Mouse (Mus musculus) adrenal gland, postnatal 10 days (tissue): Measurements from ENCODE around the gene H2-M1. TPM values are rescaled to one million over a fixed set of nuclear protein-coding genes. Genes with fewer than 3 reads are reported as not detected.

Source experiments
- DNase-seq: peaks from one replicate; pipeline ENCODE4 v3.0.0; 2021; ENCODE audit warnings: mixed read lengths
- long read RNA-seq, 2 experiments: library from polyadenylated mRNA; stranded (forward); transcript quantifications; one replicate each; pipeline ENCODE4 v2.0.0; 2021
- total RNA-seq, 2 experiments: library from RNA; stranded (reverse); gene quantifications; 2 replicates each; pipeline ENCODE4 v1.2.3; 2021

Gene H2-M1
- total RNA-seq: not detected
- long read RNA-seq, experiment 1: 0 reads
- long read RNA-seq, experiment 2: 0 reads

- DNase-seq: no peak
Measured at GRCm38 (mm10) chr17:36672119-36672518, at the start of gene H2-M1. Gene H2-M1 (minus strand): TSS chr17:36672219.

DNA sequence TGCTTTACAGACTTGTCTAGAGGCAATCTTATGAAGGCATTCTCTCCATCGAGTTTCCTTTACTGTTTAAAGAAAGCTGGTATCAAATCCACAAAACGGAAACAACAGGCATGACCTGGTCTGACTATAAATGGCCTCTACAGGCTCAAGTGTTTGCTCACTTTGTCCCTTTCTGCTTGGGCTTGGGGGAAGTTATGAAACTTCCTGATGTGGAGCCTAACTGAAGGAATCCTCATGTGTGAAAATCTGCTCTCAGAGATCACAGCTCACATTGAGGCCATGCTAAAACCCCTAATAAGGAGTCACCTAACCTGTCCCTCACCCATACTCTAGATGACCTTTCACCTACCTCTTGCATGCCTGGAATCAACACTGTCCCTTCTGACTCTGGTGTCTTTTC is 25.7 kb upstream of the H2-M1 start:
- DNase-seq: no peak

DNA sequence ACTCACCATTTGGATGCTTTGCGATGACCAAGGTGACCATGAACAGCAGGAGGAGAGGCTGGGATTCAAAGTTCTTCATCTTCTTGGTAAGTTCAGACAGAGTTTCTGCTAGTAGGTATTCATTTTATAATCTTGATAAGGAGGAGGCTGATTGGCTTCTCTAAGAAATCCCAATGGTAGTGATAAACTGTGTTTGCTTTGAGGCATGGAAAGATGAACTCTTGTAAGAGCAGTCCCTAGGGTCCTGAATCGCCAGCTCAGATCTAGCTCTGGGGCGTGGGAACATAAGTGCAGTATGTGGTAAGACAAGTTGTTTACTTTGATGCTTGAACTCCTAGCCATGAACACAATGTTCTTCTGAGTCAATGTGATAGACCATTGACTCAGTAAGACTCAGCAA is 29.5 kb downstream of the H2-M1 start, which contains the start of gene H2-M9:
Gene H2-M9, minus strand, starts transcription at position 101 of the 400 bp plus-strand sequence.
- no peak for DNase-seq

Other genes starting within 250 kb of the H2-M1 start
- not detected for gene H2-M10.4, start 209.9 kb downstream of the H2-M1 start, total RNA-seq
- gene H2-M11, start 125.1 kb downstream of the H2-M1 start, total RNA-seq: not detected
- under 1 TPM; 0.51 to 0.93 TPM for gene H2-M9, start 29.6 kb downstream of the H2-M1 start, total RNA-seq
- gene H2-M10.5, start 100.7 kb upstream of the H2-M1 start, total RNA-seq: not detected
- not detected for gene H2-M10.6, start 140.0 kb upstream of the H2-M1 start, total RNA-seq
- 10 to 100 TPM; 43.1 to 49.5 TPM for gene Trim26, start 164.9 kb upstream of the H2-M1 start, total RNA-seq
- gene Trim15, start 195.0 kb upstream of the H2-M1 start, total RNA-seq: not detected
- gene Trim10, start 197.4 kb upstream of the H2-M1 start, total RNA-seq: 1 to 10 TPM; 2.1 to 5.4 TPM
- not detected for gene Trim40, start 217.9 kb upstream of the H2-M1 start, total RNA-seq
- gene Trim31, start 225.9 kb upstream of the H2-M1 start, total RNA-seq: not detected